Mouse (Mus musculus) stomach, embryonic 14.5 days (tissue): Measurements from ENCODE around the gene Ncstn. TPM values are rescaled to one million over a fixed set of nuclear protein-coding genes. Genes with fewer than 3 reads are reported as not detected.

Source experiments
- ATAC-seq: fragments of 200-750 bp; cut with Nextera tagmentation; 2 replicates; pipeline ENCODE4 v1.8.0; 2017; ENCODE audit warnings: low read depth, moderate TSS enrichment; ENCODE audit not compliant: insufficient number of reproducible peaks, insufficient read depth, low FRiP score
- H3K27ac ChIP-seq: fragments of 300-500 bp; sonication (generic); 2 replicates; pipeline ENCODE4 v1.5.1; 2014; ENCODE audit warnings: mild to moderate bottlenecking, low read length, moderate library complexity, mixed read lengths
- H3K27me3 ChIP-seq: fragments of 300-500 bp; sonication (generic); 2 replicates; pipeline ENCODE4 v1.6.1; 2014; ENCODE audit warnings: low read length, control low read depth, mixed read lengths; ENCODE audit not compliant: control insufficient read depth, insufficient read depth
- H3K36me3 ChIP-seq: fragments of 300-500 bp; sonication (generic); 2 replicates; pipeline ENCODE4 v1.6.1; 2014; ENCODE audit warnings: mild to moderate bottlenecking, control low read depth, low read length, moderate library complexity, mixed read lengths; ENCODE audit not compliant: control insufficient read depth, insufficient read depth
- H3K4me1 ChIP-seq: fragments of 300-500 bp; sonication (generic); 2 replicates; pipeline ENCODE4 v1.6.1; 2014; ENCODE audit warnings: low read length, control low read depth, mixed read lengths; ENCODE audit not compliant: control insufficient read depth, insufficient read depth
- H3K4me2 ChIP-seq: fragments of 300-500 bp; sonication (generic); replicated peaks from 2 replicates; pipeline ENCODE4 v1.6.1; 2014; ENCODE audit warnings: low read depth, low read length, control low read depth
- H3K4me3 ChIP-seq: fragments of 300-500 bp; sonication (generic); 2 replicates; pipeline ENCODE4 v1.5.1; 2014; ENCODE audit warnings: low read depth, low read length, control low read depth
- H3K9ac ChIP-seq: fragments of 300-500 bp; sonication (generic); replicated peaks from 2 replicates; pipeline ENCODE4 v1.6.1; 2014; ENCODE audit warnings: low read depth, mild to moderate bottlenecking, control low read depth, low read length, moderate library complexity, mixed read lengths
- H3K9me3 ChIP-seq: fragments of 300-500 bp; sonication (generic); 2 replicates; pipeline ENCODE4 v1.6.1; 2016; ENCODE audit warnings: low read depth, low read length, control low read depth; ENCODE audit not compliant: control insufficient read depth
- WGBS: fragments of 180-500 bp; shearing (Covaris S2); extraction: QIAGEN DNeasy Blood & Tissue Kit; methylation state at CpG from one replicate; pipeline ENCODE4 v1.1.7; 2014; 5-methylcytosine and 5-hydroxymethylcytosine counted together
- polyA plus RNA-seq: library from polyadenylated mRNA; unstranded; fragments of >200 nt; fragmentation: Nextera tagmentation; extraction: Ambion mirVana; gene quantifications from 2 replicates; pipeline ENCODE4 v1.2.1, GENCODE M21; 2014

The Ncstn gene
- polyA plus RNA-seq, 1 experiment from 2014 or later = 139 TPM

DNA sequence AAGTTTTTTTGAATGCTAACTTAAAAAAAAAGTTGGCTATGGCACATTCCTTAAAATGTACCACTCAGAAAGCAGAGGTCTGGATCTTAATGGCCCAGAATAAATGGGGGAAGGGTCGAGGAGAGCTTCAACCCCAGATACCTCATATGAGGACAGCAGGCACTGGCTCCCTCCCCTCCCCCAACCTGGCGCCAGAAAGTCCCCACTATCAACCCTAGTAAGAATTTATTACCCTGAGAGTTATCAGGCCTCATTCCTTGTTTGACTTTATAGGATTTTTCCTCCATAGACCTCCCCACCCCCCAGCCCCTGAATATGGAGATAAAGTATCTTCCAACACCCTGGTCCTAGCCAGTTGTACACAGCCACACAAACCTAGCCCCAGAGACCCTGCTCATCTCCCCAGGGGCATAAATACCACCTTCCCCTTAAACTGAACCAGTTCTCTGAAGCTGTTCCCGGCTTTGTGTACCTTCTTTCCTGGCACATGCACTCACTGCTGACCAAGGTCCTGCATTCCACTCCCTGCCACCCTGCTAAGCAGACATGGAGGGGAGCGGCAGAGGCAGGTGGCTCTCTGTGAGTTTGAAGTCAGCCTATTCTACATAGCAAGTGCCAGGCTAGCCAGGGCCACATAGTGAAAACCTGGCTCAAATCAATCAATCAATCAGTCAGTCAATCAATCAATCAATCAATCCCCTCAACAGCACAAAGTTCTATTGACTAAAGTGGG lies 19.1 kb downstream of the Ncstn start:
- H3K27ac ChIP-seq = no peak overlapping the region
- H3K9me3 ChIP-seq = no peaks in the 10 kb centered on the region

DNA sequence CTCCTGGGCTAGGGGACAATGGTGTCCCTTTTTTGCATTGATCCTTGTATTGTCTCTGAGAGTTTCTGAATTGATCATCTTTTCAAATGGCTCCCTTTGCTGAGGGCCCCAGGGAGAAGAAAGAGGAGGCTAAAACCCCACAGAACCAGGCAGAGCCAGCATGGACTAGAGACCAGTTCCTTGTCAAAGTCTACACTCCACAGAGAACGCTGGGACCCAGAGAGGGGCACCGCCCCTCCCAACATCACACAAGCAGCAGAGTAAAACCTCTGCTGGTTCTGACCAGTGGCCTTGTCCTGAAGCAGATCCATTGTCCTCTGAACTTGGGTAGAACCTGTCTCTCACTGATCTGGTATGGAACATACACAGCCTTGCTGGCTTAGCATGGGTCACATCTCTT lies 20.5 kb downstream of the Ncstn start:
- 78% methylated on average over 2 of the region's 2 CpGs for WGBS

More for the DNA sequence above, 19.1 kb downstream of the Ncstn start:
- Histone ChIP-seq H3K36me3 (peaks cover 41% of the 10 kb centered on the region), H3K4me3 (no peak overlapping the region), H3K27me3 (no peaks in the 10 kb centered on the region), H3K9ac (no peak overlapping the region), H3K4me2 (no peak overlapping the region), H3K4me1 (no peaks in the 10 kb centered on the region)
- no peak for ATAC-seq
- WGBS = 31% methylated on average over 4 of the region's 4 CpGs

GRCm38 (mm10) chr1:172061217-172061616 lies 21.4 kb downstream of the Ncstn start:
- H3K9me3 ChIP-seq = no peaks in the 10 kb centered on the region
- no peak for ATAC-seq

More for the DNA sequence above, 20.5 kb downstream of the Ncstn start:
- H3K4me1 ChIP-seq = no peaks in the 10 kb centered on the region
- no peak overlapping the region for H3K4me2 ChIP-seq
- no peak overlapping the region for H3K4me3 ChIP-seq
- H3K9ac ChIP-seq = no peak overlapping the region
- H3K27me3 ChIP-seq = no peaks in the 10 kb centered on the region
- H3K36me3 ChIP-seq = peaks cover 27% of the 10 kb centered on the region
- no peak overlapping the region for H3K27ac ChIP-seq
- H3K9me3 ChIP-seq = no peaks in the 10 kb centered on the region
- ATAC-seq = no peak

GRCm38 (mm10) chr1:172060659-172061058 lies 21.9 kb downstream of the Ncstn start:
- Histone ChIP-seq H3K9me3 (no peaks in the 10 kb centered on the region), H3K27ac (no peak overlapping the region), H3K36me3 (peaks cover 13% of the 10 kb centered on the region), H3K27me3 (no peaks in the 10 kb centered on the region), H3K9ac (no peak overlapping the region), H3K4me3 (no peak overlapping the region), H3K4me2 (no peak overlapping the region), H3K4me1 (no peaks in the 10 kb centered on the region)
- WGBS = 50% methylated on average over 4 of the region's 4 CpGs
- ATAC-seq = no peak

More at GRCm38 (mm10) chr1:172061217-172061616, 21.4 kb downstream of the Ncstn start:
- no peak overlapping the region for H3K4me3 ChIP-seq
- H3K27me3 ChIP-seq = no peaks in the 10 kb centered on the region
- no peak overlapping the region for H3K27ac ChIP-seq
- peaks cover 18% of the 10 kb centered on the region for H3K36me3 ChIP-seq
- no peaks in the 10 kb centered on the region for H3K4me1 ChIP-seq
- no peak overlapping the region for H3K9ac ChIP-seq
- 34% methylated on average over 8 of the region's 8 CpGs for WGBS
- no peak overlapping the region for H3K4me2 ChIP-seq

GRCm38 (mm10) chr1:172058874-172059273 lies 23.7 kb downstream of the Ncstn start:
- Histone ChIP-seq H3K27ac (no peak overlapping the region), H3K9me3 (no peaks in the 10 kb centered on the region), H3K9ac (no peak overlapping the region), H3K36me3 (no peaks in the 10 kb centered on the region), H3K4me2 (no peak overlapping the region), H3K27me3 (peaks cover 7% of the 10 kb centered on the region; the same call in 1 of the 2 replicates), H3K4me1 (peaks cover under 1% of the 10 kb centered on the region; the same call in 1 of the 2 replicates), H3K4me3 (no peak overlapping the region)
- WGBS = 64% methylated on average over 7 of the region's 7 CpGs
- no peak for ATAC-seq

GRCm38 (mm10) chr1:172058321-172058720 lies 24.3 kb downstream of the Ncstn start:
- Histone ChIP-seq H3K27me3 (peaks cover 11% of the 10 kb centered on the region; the same call in 1 of the 2 replicates), H3K4me2 (no peak overlapping the region), H3K27ac (no peak overlapping the region), H3K4me1 (peaks cover 6% of the 10 kb centered on the region; the same call in 1 of the 2 replicates), H3K4me3 (no peak overlapping the region), H3K9me3 (no peaks in the 10 kb centered on the region), H3K36me3 (no peaks in the 10 kb centered on the region), H3K9ac (no peak overlapping the region)
- WGBS = 73% methylated on average over 6 of the region's 6 CpGs
- no peak for ATAC-seq

GRCm38 (mm10) chr1:172057491-172057921 lies 25.1 kb downstream of the Ncstn start, which contains the start of gene Nhlh1:
Gene Nhlh1, minus strand, starts transcription at chr1:172057573.
- Histone ChIP-seq H3K4me1 (peaks cover 6% of the 10 kb centered on the region; the same call in 1 of the 2 replicates), H3K27me3 (peaks cover 14% of the 10 kb centered on the region), H3K4me3 (no peak within 1 kb of the TSS), H3K27ac (no peak within 1 kb of the TSS), H3K9ac (no peak within 1 kb of the TSS), H3K9me3 (no peaks in the 10 kb centered on the region), H3K36me3 (no peaks in the 10 kb centered on the region), H3K4me2 (no peak within 1 kb of the TSS)
- ATAC-seq = no peak
- WGBS = 45% methylated on average over 2 of the region's 2 CpGs

GRCm38 (mm10) chr1:172056251-172056650 lies 26.3 kb downstream of the Ncstn start:
- 74% methylated on average over 4 of the region's 4 CpGs for WGBS
- ATAC-seq = no peak
- H3K27me3 ChIP-seq = peaks cover 14% of the 10 kb centered on the region

More at GRCm38 (mm10) chr1:172056251-172056650, 26.3 kb downstream of the Ncstn start:
- Histone ChIP-seq H3K9me3 (no peaks in the 10 kb centered on the region), H3K4me1 (peaks cover 6% of the 10 kb centered on the region; the same call in 1 of the 2 replicates), H3K9ac (no peak overlapping the region), H3K4me2 (no peak overlapping the region), H3K27ac (no peak overlapping the region), H3K4me3 (no peak overlapping the region), H3K36me3 (no peaks in the 10 kb centered on the region)
